Mouse (Mus musculus) liver, adult 2 months (tissue): ENCODE results near the gene Cxcl2. TPM values are rescaled to one million over a fixed set of nuclear protein-coding genes. Genes with fewer than 3 reads are reported as not detected.

Experiments used
- DNase-seq: peaks from one replicate; pipeline ENCODE4 v3.0.0-alpha.2; 2011; ENCODE audit warnings: low read depth, low spot score; ENCODE audit errors: extremely low read depth
- H3K27ac ChIP-seq: fragments of 200-500 bp; replicated peaks from 2 replicates; pipeline ENCODE4 v1.5.1; 2012; ENCODE audit warnings: low read depth, mild to moderate bottlenecking, control low read depth, inconsistent platforms, low read length; ENCODE audit not compliant: insufficient read depth
- H3K27me3 ChIP-seq: fragments of 200-500 bp; 2 replicates; pipeline ENCODE4 v1.6.1; 2012; ENCODE audit warnings: mild to moderate bottlenecking, moderate library complexity, low read length, inconsistent platforms; ENCODE audit not compliant: control insufficient read depth, insufficient read depth
- H3K36me3 ChIP-seq: fragments of 200-500 bp; 2 replicates; pipeline ENCODE4 v1.6.1; 2012; ENCODE audit warnings: low read length, inconsistent platforms; ENCODE audit not compliant: control insufficient read depth, insufficient read depth
- H3K4me1 ChIP-seq: fragments of 200-500 bp; 2 replicates; pipeline ENCODE4 v1.6.1; 2011; ENCODE audit warnings: low read length; ENCODE audit not compliant: control insufficient read depth, insufficient read depth
- H3K4me3 ChIP-seq: fragments of 200-500 bp; 2 replicates; pipeline ENCODE4 v1.5.1; 2011; ENCODE audit warnings: low read depth, mild to moderate bottlenecking, control low read depth, low read length, moderate library complexity; ENCODE audit not compliant: insufficient read depth
- H3K79me2 ChIP-seq: fragments of 200-500 bp; 2 replicates; pipeline ENCODE4 v1.6.1; 2012; ENCODE audit warnings: inconsistent platforms, mild to moderate bottlenecking, low read length, moderate library complexity; ENCODE audit not compliant: control insufficient read depth, insufficient read depth
- H3K9ac ChIP-seq: fragments of 200-500 bp; 2 replicates; pipeline ENCODE4 v1.6.1; 2012; ENCODE audit warnings: low read depth, mild to moderate bottlenecking, control low read depth, inconsistent platforms, low read length
- CTCF ChIP-seq: fragments of 200-500 bp; IDR thresholded peaks from 2 replicates; pipeline ENCODE4 v1.5.1; 2011; ENCODE audit warnings: low read depth, low read length, control low read depth
- POLR2A ChIP-seq: fragments of 200-500 bp; IDR thresholded peaks from 2 replicates; pipeline ENCODE4 v1.6.1; 2011; ENCODE audit warnings: low read length, control low read depth; ENCODE audit not compliant: insufficient read depth; ENCODE audit errors: extremely low read depth
- WGBS: fragments of 180-500 bp; shearing (Covaris S2); methylation state at CpG from one replicate; pipeline ENCODE4 v1.1.7; 2018; 5-methylcytosine and 5-hydroxymethylcytosine counted together
- polyA plus RNA-seq: library from polyadenylated mRNA; depleted of rRNA; stranded (reverse); fragments of >200 nt; gene quantifications from 2 replicates; pipeline ENCODE4 v1.2.3, GENCODE M21; 2012; rRNA removed
- total RNA-seq: library from RNA; depleted of rRNA; stranded (reverse); fragments of >200 nt; gene quantifications from 2 replicates; pipeline ENCODE4 v1.2.3, GENCODE M21; 2014; rRNA removed

The Cxcl2 gene
- total RNA-seq (0.07 and 0.28 TPM in 2 replicates), polyA plus RNA-seq (0.17 and 0.31 TPM in 2 replicates)

DNA sequence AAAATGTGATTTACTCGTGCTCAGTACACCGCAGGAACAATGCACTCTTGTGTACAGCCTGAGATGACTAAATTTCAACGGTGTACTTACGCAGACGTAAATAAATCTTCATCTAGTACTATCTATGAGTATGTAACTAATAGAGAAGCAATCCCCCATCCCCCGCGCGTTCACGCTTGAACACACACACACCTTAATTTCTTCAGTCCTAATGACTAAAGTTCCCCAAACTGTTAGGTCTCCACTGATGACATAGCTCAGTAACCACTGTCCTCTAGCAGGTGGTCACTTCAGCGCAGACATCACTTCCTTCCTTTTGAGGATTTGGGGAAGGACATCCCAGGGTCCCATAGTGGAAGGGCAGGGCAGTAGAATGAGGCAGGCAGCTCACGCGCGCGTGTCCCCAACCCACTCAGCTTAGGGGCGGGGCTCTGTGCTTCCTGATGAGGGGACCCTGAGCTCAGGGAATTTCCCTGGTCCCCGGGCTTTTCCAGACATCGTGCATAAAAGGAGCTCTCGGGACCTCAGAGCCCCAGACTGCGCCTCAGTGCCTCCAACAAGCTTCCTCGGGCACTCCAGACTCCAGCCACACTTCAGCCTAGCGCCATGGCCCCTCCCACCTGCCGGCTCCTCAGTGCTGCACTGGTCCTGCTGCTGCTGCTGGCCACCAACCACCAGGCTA, at the start of gene Cxcl2:
Cxcl2 (plus strand) TSS at position 533 of the 682 bp plus-strand sequence.
- no peak for DNase-seq
- no peaks in the 10 kb centered on the region for H3K79me2 ChIP-seq
- no peaks in the 10 kb centered on the region for H3K36me3 ChIP-seq
- no peak for TF ChIP-seq POLR2A
- no peak for TF ChIP-seq CTCF
- no peak within 1 kb of the TSS for H3K27ac ChIP-seq
- peaks cover 2% of the 10 kb centered on the region; the same call in 1 of the 2 replicates for H3K27me3 ChIP-seq
- peaks cover 10% of the 10 kb centered on the region for H3K4me1 ChIP-seq
- H3K9ac ChIP-seq, result no peak within 1 kb of the TSS
- H3K4me3 ChIP-seq, result no peak within 1 kb of the TSS
- WGBS, result 11% methylated on average over 22 of the region's 22 CpGs

DNA sequence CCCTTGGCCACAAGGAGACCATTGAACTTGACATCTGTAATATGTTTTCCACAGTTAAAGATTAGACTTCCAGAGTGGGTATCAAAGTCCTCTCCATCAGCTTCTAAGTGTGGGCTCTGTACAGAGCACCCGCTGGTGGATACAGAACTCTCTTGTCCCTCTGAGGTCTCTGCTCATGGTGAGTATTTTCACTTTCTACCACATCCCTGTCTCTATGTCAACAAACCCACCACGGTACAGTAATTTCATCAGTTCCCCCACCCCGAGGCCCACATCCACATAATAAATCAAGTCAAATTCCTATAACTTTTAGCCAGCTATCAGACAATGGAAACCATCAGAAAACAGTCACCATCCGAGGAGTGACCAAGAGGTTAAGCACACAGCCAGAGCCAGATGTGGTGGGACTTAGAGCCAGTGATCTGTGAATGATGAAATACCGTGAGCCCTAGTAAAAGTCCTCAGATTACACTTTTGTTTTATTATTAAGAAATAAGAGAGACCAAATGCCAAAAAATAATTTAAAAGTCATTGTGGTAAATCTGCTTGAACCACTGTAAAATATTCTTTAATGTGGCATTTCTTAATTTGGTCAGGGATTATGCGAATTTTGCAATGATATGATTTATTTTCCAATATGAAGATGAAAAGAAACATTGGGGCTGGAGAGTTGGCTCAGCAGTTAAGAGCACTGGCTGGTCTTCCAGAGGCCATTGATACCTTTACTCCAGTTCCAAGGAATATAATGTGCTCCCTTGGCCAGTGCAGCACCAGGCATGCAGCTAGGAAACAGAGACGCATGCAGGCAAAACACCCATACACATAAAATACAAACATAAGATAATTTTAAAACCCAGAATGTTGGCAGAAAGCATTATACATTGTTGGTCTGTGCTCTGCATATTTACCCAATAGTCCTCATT, 48.1 kb upstream of the Cxcl2 start:
- TF ChIP-seq CTCF (no peak), POLR2A (no peak)
- Histone ChIP-seq H3K27ac (no peak overlapping the region), H3K9ac (no peak overlapping the region), H3K79me2 (no peaks in the 10 kb centered on the region), H3K36me3 (no peaks in the 10 kb centered on the region), H3K4me1 (peaks cover 2% of the 10 kb centered on the region; the same call in 1 of the 2 replicates), H3K27me3 (no peaks in the 10 kb centered on the region), H3K4me3 (no peak overlapping the region)
- 77% methylated on average over 7 of the region's 7 CpGs for WGBS
- DNase-seq, result no peak

DNA sequence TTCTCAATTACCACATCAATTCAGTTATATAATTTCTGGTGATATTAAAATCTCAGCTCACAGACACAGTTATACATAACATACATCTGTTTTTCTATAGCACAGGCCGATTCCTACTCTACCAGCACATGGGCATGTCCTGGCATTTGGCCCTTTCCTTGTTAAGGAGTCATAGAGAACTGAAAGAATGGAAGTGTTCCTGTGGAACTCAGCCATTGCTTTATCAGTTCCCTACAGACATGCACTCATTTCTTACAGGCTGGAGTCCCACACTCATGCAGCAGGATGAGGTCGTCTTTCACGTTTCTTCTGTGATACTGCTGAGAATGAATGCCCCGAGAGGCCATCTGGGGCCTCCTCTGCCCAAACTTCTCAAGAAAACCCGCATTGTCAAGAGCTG, 46.2 kb upstream of the Cxcl2 start:
- Histone ChIP-seq H3K4me3 (no peak overlapping the region), H3K9ac (no peak overlapping the region), H3K79me2 (no peaks in the 10 kb centered on the region), H3K36me3 (no peaks in the 10 kb centered on the region), H3K4me1 (peaks cover 2% of the 10 kb centered on the region; the same call in 1 of the 2 replicates), H3K27me3 (no peaks in the 10 kb centered on the region), H3K27ac (no peak overlapping the region)
- no peak for TF ChIP-seq CTCF
- no peak for TF ChIP-seq POLR2A
- 90% methylated on average over 5 of the region's 5 CpGs for WGBS
- DNase-seq, result no peak

DNA sequence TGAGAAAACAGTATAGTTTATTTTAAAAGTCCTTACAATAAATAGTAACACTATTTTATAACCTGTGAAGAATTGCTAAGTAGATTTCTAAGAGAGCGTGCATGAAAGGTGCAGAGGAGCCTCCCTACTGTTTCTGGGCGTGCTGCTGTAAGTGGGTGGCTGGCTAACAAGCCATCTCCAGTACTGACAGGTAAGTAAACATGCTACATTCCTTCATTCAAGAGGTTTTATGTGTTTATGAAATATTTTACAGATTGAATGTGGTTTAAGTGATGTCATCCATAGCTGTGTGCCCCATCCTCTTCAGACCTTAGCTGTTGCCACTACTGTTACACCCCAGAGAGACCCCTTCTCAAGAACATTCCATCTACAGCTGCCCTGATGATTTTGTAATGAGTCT, 45.2 kb upstream of the Cxcl2 start:
- no peaks in the 10 kb centered on the region for H3K36me3 ChIP-seq
- DNase-seq, result no peak
- no peak overlapping the region for H3K9ac ChIP-seq
- H3K79me2 ChIP-seq, result no peaks in the 10 kb centered on the region
- 98% methylated on average over 2 of the region's 2 CpGs for WGBS
- no peaks in the 10 kb centered on the region for H3K27me3 ChIP-seq
- no peak overlapping the region for H3K27ac ChIP-seq
- no peak overlapping the region for H3K4me3 ChIP-seq
- TF ChIP-seq POLR2A (no peak), CTCF (no peak)
- peaks cover 2% of the 10 kb centered on the region; the same call in 1 of the 2 replicates for H3K4me1 ChIP-seq

DNA sequence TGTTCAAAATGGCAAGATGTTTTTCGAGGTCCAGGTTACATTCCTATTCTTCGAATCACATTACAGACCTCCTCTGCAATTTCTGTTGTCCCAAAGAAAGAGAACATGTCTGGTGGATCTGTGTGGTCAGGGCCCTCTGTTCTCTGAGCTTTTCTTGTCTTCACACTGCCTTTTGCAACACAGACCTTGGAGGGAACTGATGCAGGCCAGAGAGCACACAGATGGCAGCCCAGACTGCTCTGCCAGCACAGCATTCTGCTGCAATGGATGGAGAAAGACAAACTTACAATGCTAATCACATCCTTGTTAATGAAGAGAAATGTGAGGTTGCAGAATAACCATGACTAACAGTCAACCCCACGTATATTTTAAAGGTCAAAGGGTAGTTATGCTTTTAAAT, 44.6 kb upstream of the Cxcl2 start:
- Histone ChIP-seq H3K4me1 (peaks cover 2% of the 10 kb centered on the region; the same call in 1 of the 2 replicates), H3K9ac (no peak overlapping the region), H3K79me2 (no peaks in the 10 kb centered on the region), H3K4me3 (no peak overlapping the region), H3K27me3 (no peaks in the 10 kb centered on the region), H3K36me3 (no peaks in the 10 kb centered on the region), H3K27ac (no peak overlapping the region)
- 88% methylated on average over 3 of the region's 3 CpGs for WGBS
- DNase-seq, result no peak
- TF ChIP-seq POLR2A, result no peak
- no peak for TF ChIP-seq CTCF
